Mouse (Mus musculus) erythroblast, adult 5-6 weeks (primary cell): ENCODE measurements around the gene Tram2. TPM values are rescaled to one million over a fixed set of nuclear protein-coding genes. Genes with fewer than 3 reads are reported as not detected.

Source experiments
- ATAC-seq: replicated peaks from 2 replicates; pipeline ENCODE4 v1.8.0; 2016; ENCODE audit warnings: moderate number of reproducible peaks, mild to moderate bottlenecking, moderate TSS enrichment, inconsistent platforms; ENCODE audit not compliant: poor library complexity, low FRiP score, severe bottlenecking
- total RNA-seq, 2 experiments: library from RNA; stranded (forward) in 1 of 2; stranded (reverse) in 1 of 2; fragments of 150-400 nt in 1 of 2; fragments of 200-764, 138-1000 nt in 1 of 2; gene quantifications; 2 replicates each; pipeline versions ENCODE4 v1.2.3 to v1.2.4; 2015 to 2017; ENCODE audit warnings: low replicate concordance in 2 of 2

The Tram2 gene
- total RNA-seq, 2 experiments from 2014 or later: 0.34 to 1.7 TPM

DNA sequence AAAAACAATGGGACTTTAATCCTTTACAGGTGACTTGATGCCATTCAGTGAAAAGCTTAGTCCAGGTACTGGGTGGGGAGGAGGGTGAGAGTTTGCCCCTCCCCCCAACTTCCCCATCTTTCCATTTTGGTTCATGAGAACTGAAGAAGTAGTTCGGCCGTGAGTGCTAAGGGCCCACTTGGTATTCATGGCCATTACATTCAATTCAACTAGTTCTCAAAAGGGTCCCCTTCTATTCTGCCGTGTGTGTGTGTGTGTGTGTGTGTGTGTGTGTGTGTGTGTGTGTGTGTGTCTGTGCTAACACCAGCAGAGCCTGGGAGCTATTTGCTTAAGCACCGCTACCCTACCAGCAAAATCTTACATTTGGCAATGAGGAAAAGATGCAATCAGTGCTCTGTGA is 94.4 kb downstream of the Tram2 start:
- ATAC-seq: no peak

DNA sequence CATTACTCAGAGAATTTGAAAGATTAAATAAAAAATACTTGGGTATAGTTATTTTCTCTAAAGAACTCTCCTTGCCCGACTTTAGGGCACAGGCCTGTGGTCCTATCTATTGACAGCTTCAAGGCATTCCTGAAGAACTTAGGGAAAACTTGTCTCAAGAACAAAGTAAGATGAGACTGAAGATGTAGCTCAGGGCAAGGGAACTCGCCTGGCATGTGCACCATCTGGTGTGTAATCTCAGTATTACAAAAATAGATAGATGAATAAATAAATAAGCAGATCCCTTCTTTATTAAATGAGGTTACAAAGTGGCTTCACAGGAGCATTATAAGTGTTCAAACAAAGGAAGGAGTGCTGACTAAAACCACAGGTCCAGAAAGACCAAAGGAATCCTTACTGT is 94.9 kb downstream of the Tram2 start:
- no peak for ATAC-seq

DNA sequence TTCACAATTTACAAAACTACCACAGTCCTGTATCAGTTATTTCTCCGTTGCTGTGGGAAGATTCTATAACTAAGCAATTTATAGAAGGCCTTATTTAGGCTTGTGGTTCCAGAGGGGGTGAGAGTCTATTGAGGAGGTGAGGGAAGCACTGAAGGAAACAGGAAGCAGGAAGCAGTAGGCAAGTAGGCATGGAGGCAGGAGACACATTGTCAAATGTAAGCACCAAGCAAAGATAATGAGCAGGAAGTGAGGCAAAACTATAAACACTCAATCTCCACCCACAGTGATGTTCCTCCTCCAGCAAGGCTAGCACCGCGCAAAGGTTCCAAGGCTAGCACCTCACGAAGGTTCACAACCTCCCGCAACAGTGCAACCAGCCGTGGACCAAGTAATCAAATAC is 97.3 kb downstream of the Tram2 start:
- ATAC-seq: no peak

DNA sequence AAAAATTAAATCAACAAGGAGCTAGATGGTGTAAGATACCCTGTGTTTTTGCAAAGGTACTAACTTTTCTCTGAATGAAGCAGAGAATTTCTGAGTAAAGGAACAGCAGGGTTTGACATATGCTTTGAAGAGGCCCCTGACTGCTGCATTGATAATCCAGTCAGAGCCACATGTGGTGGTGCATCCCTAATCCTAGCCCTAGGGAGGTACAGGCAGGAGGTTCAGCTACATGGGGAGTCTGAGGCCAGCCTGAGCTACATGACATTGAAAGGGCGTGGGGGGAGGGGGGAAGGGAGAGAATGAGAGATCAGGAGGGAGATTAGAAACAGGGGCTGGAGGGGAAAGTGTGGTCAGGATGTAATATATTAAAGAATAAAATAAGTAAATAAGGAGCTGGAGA is 98.5 kb downstream of the Tram2 start:
- ATAC-seq: no peak

DNA sequence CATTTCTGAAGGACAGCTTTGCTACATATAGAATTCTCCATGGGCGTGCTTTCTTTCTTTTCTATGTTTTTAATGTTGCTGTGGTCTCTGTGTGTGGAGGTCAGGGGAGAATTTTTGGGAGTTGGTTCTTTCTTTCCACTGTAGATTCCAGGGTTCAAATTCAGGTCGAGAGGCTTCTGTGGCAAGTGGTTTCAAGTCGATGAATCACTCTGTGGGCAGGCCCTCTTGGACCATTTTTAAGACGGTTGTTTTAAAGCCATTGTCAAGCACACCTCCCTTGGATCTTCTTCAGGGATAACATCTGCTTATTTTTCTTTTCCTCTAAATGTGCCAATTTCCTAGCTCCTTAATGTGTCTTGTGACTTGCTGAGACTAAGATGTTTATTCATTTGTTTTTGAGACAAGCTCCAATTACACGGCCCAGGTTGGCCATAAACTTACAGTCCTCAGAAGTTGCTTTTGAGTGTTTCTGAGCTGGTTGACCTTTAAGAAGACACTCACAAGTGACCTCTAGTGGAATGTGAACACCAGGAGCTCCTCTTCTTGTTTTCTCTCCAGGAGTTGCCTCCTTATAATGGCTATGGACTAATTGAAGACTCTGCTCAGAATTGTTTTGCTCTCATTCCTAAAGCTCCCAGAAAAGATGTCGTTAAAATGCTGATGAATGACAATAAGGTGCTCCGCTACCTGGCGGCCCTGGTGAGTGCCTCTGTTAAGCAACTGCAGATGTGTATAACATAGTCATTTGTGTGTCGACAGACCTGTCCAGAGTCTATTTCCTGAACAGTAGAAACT is 104.5 kb downstream of the Tram2 start:
- no peak for ATAC-seq

DNA sequence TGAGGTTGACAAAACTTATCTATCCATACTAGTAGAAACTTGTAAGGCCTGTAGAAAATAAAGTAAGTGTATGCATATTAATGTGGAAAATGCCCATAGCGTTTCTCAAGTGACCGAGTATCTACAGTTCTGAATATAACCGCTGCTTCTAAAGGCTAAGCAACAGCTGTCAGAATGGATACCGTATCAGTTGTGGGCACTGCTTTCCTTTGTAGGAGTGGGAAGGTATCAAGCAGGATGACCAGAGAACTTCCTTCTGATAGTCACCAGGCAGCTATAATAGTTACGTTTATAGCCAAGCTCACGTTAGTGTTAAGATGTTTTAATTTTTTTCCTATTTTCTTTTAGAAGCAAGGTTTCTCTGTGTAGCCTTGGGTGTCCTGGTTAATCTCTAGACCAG is 105.6 kb downstream of the Tram2 start:
- no peak for ATAC-seq

DNA sequence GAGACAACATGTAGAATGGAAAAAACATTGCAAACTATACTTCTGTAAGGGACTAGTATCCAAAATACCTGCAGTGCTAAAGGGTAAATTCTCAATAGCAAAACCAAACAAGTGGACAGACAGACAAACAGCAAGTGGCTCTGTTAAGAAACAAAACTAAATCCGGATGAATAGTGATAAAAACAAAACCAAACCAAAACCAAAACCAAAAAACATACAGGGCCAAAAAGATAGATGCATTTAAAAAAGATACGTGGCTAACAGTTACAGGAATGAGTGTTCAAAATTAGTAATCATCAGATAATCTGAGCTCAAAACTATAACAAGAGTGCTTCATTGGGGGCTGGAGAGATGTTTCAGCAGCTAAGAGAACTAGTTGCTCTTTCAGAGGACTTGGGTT is 109.4 kb downstream of the Tram2 start:
- no peak for ATAC-seq

DNA sequence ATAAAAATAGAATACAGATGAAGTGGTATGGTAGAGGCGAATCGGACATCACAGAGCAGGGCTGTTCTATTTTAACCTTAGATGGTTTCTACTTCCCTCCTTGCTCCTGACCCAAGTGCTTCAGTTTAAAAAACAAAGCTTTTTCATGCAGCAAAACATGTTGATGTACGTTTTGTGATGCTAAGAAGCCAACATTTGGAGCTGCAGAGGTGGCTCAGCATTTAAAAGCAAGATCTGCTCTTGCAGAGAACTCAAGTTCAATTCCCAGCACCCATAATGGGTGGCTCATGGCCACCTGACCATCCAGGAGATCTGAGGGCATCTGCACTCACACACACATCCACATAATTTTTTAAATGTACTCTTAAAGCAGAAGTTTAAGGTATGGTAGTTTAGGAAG is 124.2 kb downstream of the Tram2 start:
- ATAC-seq: no peak

DNA sequence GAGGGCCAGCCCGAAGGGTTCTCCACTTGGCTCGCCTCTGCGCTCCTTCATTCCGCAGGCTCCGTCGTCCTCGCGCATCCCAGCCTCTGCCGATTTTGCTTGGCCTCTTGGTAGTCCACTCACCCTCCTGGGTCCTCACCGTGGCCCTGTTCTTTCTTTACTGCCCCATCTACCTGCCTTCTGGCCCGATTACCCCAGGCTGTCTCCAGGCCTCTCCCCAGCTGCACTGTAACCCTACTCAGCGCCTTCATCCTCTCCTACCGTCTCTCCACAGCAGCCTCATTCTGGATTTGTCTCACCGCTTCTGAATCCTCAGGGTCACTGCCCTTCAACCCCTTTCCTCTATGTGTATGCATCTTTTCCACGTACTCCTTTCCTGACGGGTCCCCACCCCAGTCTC is 127.2 kb downstream of the Tram2 start:
- 0 out of 2 replicates have a peak, but pooled peaks have one; percentile 25 for ATAC-seq

DNA sequence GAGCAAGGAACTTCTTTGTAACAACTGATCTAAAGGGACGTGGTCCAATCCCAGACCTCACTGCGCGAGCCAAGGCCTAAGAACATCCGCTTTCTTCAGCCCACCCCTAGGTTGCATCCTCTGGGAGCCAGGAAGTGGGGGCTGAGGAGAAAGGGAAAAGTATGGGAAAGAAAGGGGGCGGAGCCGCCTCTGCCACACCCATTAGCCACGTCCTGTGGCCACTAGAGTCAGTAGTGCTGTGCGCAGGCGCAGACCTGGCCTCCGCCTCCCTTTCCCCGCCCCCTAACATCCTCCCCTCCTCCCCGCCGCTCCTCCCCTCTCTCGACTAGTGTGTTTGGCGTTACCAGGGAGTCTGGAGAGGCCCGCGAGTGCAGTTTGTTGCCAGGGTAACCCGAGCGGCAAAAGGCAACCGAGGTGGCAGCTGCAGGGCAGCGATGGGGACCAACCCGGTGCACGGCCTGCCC is 127.7 kb downstream of the Tram2 start, which contains the start of gene Efhc1:
TSS of gene Efhc1 (plus strand) at position 327 of the 464 bp plus-strand sequence.
- ATAC-seq: peak; percentile 52; the same call in 1 of the 2 replicates

Other genes with a start within 250 kb of the Tram2 start
- 1.9 TPM in 1 of 2 replicates, not detected in the other for gene Paqr8, start 188.6 kb downstream of the Tram2 start, total RNA-seq (2015; ENCODE audit: low replicate concordance)
- 0.14 and 1.3 TPM in 2 replicates for gene Paqr8, start 188.6 kb downstream of the Tram2 start, total RNA-seq (2017; ENCODE audit: low replicate concordance)
- gene Efhc1, start 127.6 kb downstream of the Tram2 start, total RNA-seq (2015; ENCODE audit: low replicate concordance): not detected in 2 replicates
- not detected in 2 replicates for gene Efhc1, start 127.6 kb downstream of the Tram2 start, total RNA-seq (2017; ENCODE audit: low replicate concordance)
- not detected in 2 replicates for gene Tmem14a, start 139.3 kb upstream of the Tram2 start, total RNA-seq (2015; ENCODE audit: low replicate concordance)
- gene Tmem14a, start 139.3 kb upstream of the Tram2 start, total RNA-seq (2017; ENCODE audit: low replicate concordance): not detected in 2 replicates
- gene Gsta3, start 161.4 kb upstream of the Tram2 start, total RNA-seq (2015; ENCODE audit: low replicate concordance): not detected in 2 replicates
- not detected in 2 replicates for gene Gsta3, start 161.4 kb upstream of the Tram2 start, total RNA-seq (2017; ENCODE audit: low replicate concordance)